Mouse (Mus musculus): ENCODE measurements around the gene Chpf. TPM values are rescaled to one million over a fixed set of nuclear protein-coding genes. Genes with fewer than 3 reads are reported as not detected.
A peak's percentile ranks its signal among the peaks of the same experiment; 100 is the strongest.

Chpf gene
- total RNA-seq, 2 experiments from 2014 or later = 77.0 to 79.3 TPM

DNA sequence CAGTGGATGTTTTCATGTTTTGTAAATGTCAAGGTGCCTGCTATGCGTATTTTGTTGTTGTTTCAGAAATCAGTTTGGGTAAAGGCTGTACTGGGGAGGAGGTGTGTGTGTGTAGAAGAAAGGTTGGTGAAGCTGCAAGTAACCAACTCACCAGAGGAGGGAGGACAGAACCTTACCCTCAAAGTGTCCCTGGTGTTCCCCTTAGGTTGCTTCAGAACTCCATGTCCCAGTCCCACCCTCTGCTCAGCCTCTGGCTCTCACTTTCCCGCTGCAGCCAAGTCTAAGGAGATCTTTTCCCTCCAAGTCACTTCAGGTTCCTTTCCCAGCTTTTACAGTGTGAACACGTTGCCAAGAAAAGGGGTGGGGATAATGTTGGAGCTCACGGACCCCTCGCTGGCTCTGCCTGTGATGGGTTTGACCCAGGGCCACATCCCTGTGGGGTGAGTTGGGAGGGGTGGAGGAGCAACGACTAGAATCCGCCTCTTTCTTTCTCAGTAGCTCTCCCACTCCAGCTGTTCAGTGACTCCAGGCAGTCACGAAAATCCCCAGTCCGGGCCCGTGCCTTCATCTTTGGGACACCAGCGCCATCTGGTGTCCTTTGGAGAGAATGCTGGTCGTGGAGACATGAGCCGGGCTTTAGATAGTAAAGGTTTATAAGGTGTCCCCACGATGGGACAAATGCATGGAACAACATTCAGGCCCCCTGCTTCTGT is 11.7 kb downstream of the Chpf start:
- intact Hi-C loops (cut with DNase I) = loop anchor here (1.0 to 2.0 kb wide), 2 partner anchors 21 to 124 kb away; no protein-coding TSS in a partner anchor
- DNase-seq (ENCODE audit: low spot score in 2 of 2) = peak; percentile 86 to 89

DNA sequence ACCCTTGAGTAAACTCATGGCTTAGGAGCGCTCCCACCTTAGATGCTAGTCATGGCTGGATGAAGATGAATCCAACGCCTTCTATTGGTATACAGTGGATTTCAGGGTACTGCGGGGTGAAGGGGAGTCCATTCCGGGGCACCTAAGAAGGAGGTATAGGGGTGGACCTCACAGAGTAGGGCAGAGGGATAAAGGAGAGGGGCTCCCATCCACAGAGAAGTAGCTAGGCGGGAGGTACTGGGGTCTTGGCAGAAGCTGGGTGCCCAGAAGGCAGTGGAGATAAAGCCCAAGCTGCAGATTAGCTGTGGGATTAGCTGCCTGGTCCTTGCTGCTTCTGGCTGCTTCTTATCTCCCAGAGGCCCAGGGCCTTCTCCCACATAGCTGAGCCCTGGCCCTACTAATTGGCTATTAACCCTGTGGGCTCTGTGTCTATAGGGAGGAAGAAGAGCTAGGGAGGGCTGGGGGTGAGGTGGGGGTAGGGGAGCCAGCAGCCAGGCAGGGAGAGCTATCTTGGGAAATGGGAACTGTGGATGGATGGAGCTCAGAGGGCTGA is 15.4 kb downstream of the Chpf start:
- no peak for DNase-seq (ENCODE audit: low spot score in 2 of 2)
- intact Hi-C loops (cut with DNase I) = no loop called here

DNA sequence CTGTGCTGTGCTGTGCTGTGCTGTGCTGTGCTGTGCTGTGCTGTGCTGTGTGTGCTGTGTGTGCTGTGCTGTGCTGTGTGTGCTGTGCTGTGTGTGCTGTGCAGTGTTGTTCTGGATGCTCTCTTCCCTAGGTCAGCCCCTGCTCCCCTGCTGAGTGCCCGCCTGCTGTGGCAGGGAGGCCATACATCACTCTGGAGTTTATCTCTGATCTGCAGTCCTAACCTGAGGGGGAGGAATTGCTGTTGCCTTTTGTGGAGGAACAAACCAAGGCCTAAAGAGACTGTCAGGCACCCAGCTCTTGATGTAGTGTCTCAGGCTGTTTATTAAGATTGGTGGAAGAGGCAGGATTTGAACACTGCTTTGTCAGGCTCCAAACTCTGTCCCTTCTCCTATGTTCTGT is 16.5 kb downstream of the Chpf start:
- intact Hi-C loops (cut with DNase I) = no loop called here
- no peak for DNase-seq (ENCODE audit: low spot score in 2 of 2)

DNA sequence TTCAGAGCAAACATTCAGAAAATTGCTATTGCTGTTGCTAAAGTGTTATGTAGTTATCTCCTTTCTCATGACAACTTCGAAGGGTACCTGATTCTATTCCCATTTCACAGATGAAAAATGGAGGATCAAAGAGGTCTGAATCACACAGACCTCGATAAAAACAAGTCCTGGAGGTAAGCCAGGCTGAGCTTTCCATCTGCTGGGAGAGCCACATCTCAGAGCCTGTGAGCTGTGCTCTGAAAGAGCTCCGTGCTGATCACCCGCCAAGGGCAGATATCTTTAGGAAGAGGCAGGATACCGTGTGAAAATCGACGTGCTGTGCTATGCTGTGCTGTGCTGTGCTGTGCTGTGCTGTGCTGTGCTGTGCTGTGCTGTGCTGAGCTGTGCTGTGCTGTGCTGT is 18.8 kb downstream of the Chpf start:
- intact Hi-C loops (cut with DNase I) = no loop called here
- DNase-seq (ENCODE audit: low spot score in 2 of 2) = no peak

DNA sequence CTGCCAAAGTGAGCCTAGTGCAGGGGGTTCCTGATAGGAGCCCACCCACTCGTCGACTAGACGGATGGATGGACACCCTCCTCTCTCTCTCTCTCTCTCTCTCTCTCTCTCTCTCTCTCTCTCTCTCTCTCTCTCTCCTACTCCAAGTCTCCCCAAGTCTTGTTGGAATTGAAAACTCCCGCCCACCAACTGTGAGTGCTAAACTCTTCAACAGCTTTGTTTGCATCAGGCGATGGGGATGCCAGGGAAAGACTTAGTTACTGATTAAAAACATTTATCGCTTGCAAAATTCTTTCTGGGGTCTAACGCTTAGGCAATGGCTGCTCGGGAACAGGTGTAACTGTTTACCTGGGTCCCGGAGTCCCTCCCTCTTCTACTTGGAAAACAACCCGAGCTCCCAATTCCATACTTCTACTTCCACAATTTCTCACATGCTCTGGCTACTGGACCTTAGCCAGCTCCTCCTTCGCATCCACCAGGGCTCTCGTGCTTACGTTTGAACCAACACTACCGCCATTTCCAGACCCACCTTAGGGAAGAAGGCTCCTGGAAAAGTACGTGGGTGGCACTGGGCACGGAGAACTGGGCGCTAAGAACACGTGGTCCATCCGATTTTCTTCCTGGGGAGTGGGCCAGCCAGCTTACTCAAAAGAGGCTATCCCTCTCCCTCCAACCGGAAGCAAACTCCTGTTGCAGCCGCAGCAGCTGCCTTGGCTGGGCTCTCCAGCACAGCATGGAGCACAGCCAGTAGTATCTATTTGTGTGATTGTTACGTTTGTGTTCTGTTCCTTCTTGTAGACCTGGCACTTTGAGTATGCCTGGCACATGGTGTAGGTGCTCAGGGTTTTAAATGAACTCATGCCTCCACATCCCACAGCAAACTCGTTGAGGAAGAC is 20.1 kb downstream of the Chpf start:
- DNase-seq (ENCODE audit: low spot score in 2 of 2) = peak; percentile 67 to 86
- intact Hi-C loops (cut with DNase I) = no loop called here

DNA sequence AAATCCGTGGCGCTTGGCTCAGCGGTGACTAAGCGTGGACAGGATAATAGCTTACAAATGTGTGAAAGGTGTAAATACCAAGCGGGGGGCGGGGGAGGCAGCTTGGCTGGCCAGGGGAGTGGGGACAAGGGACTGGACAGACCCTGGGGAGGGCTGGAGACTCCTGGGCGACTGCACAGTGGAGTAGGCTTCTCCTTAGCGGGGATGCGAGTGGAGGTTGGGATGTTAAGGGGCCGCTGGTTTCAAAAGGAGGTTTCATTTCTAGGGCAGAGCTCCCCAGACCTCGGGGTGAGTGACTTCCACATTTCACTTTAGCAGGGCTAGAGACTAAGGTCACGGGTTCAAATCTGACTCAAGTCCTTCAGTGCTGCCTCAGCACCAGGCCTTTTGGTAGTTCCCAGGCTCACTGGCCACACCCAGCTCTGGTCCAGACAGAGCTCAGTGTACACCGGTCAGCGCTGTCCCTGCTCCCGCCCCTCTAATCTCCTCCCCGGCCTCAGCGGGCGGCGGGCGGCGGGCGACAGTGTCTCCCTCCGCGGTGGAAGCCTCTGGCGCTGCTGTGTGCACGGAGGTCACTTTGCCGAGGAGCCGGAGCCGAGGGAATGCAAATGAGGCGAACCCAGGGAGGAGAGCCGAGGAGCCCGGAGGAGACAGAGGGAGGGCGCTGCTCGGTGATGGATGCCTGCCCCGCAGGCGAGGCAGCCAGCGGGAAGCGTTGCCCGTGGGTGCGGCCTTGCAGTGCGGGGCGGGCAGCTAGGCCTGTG is 20.9 kb downstream of the Chpf start:
- DNase-seq (ENCODE audit: low spot score in 2 of 2) = peak in 1 of 2 experiments; percentile 55
- intact Hi-C loops (cut with DNase I) = no loop called here

DNA sequence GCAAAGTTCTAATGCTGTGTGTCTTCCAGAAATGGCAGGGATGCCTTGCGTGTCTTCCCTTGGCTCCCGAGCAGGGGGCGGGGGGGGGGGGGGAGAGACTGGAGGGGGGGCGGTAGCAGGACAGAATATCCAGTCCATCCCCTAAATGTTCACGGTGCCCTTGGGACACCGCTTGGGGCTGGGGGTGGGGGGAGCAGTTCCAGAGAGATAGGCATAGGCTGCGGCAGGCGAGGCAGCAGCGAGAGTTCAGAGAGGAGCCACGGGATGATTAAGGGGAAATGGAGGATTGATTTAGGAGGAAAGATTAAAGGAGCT is 21.4 kb downstream of the Chpf start:
- intact Hi-C loops (cut with DNase I) = no loop called here
- no peak for DNase-seq (ENCODE audit: low spot score in 2 of 2)

DNA sequence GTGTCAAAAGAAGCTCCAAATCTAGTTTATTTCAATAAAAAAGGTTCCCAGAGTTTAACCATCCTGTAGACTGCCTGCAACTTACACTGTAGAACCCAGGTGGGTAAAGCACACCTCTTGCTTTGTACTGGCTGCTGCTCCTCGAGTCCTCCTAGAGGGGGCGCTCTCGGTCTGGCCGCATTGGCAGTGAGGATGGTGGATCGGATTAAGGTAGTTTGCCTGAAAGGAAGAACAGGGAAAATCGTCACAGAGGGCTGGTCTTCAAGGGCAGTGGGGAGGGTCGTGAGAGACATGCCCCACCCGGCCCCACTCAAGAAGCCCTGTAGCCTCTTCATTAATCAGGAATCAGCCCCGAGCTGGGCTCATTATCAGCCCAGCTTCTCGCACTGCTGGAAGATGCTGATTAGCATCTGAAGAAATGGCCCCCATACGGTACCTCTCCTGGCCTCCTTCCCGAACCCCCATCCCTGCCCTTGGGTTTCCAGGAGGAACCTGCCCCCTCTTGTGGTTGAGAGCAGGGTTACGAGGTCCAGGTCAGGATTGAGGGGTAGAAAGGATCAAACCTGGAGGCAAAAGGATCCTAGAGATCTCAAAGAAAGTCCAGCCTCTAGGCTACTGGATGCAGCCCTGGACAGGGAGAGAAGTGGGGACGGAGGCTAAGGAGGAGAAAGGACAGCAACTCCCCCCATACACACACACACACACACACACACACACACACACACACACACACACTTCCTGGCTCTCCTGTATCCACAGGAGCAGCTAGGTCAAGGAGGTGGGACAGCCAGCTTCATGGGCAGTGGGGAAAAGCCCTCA is 22.2 kb downstream of the Chpf start:
- intact Hi-C loops (cut with DNase I) = no loop called here
- no peak for DNase-seq (ENCODE audit: low spot score in 2 of 2)

DNA sequence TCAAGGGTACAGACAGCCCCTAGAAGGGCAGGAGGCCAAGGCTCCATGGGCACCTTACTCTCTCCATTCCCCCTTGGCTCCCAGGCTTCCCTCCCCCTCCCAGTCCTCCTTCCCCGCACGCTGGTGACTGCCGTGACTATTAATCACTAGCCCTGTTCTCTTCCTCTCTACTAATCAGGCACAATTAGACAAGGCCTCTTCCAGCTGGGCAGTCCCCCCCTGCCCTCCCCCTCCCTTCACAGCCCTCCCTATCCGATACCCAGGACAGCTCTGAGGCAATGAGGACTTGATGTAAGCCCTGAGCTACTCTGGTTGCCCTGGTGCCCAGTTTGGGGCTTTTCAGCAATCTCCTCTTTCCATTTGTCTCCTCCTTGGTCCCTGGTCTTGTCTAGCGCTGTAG is 23.2 kb downstream of the Chpf start:
- intact Hi-C loops (cut with DNase I) = no loop called here
- no peak for DNase-seq (ENCODE audit: low spot score in 2 of 2)

DNA sequence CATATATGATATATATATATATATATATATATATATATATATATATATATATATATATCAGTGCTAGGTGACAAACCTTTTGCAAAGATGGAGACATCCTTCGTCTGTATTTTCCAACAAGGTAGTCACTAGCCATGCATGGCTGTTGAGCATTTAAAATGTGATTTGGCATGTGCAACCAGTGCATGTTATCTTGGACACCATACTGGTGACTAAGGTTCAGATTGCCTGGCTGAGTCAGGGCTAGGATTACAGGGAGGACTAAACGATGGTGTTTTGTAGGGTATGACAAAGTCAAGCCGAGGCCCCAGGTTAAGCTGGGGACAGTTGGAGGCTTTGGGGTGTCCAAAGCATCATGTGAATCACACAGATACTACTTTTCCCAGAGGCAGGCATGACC is 23.7 kb downstream of the Chpf start:
- intact Hi-C loops (cut with DNase I) = no loop called here
- DNase-seq (ENCODE audit: low spot score in 2 of 2) = no peak

DNA sequence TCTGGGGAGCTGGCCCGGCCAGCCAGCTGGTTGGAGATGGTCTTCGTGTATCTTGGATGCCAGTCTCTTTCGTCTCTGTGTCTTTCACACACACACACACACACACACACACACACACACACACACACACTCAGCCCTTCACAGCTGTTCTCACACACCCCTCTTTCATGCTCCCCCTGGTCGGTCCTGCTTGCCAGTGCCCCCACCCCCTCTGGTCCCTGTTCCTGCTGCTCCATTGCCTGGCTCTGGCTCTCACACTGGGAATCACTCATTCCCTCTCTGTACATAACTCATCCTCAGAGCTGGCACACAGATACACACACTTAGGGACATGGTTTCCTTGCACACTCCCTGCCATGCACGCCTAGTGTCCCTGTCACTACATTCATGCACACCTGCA is 27.2 kb downstream of the Chpf start:
- DNase-seq (ENCODE audit: low spot score in 2 of 2) = peak in 1 of 2 experiments; percentile 66

DNA sequence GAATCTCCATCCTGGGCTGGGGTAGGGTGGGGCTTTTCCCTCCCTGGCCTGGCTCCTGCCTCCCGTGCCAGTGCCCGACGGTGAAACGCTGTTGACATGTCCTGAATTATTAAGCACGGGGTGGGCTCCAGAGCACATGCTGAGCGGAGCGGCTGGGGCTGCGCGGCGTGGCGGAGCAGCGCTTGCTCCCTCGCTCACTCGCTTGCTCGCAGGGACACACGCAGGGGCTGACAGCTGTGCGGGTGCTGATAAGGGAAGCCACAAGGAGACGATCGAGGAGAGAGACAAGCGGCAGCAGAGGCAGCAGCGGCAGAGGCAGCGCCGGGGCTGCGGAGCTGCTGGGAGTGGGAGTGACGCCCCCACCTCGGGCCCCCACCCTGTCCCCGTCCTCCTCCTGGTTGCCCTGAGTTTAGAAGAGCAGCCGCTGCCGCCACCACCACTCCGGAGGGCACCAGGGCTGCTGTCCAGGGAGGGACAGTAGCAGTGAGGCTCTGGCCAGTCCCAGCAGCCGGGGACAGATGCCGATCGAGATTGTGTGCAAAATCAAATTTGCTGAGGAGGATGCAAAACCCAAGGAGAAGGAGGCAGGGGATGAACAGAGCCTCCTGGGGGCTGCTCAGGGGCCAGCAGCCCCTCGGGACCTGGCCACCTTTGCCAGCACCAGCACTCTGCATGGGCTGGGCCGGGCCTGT is 28.6 kb downstream of the Chpf start, which contains the start of gene Asic4:
TSS of gene Asic4 (plus strand) at position 123 of the 692 bp plus-strand sequence.
- intact Hi-C loops (cut with DNase I) = no loop called here
- no peak for DNase-seq (ENCODE audit: low spot score in 2 of 2)

More for the DNA sequence above, 27.2 kb downstream of the Chpf start:
- intact Hi-C loops (cut with DNase I) = no loop called here

DNA sequence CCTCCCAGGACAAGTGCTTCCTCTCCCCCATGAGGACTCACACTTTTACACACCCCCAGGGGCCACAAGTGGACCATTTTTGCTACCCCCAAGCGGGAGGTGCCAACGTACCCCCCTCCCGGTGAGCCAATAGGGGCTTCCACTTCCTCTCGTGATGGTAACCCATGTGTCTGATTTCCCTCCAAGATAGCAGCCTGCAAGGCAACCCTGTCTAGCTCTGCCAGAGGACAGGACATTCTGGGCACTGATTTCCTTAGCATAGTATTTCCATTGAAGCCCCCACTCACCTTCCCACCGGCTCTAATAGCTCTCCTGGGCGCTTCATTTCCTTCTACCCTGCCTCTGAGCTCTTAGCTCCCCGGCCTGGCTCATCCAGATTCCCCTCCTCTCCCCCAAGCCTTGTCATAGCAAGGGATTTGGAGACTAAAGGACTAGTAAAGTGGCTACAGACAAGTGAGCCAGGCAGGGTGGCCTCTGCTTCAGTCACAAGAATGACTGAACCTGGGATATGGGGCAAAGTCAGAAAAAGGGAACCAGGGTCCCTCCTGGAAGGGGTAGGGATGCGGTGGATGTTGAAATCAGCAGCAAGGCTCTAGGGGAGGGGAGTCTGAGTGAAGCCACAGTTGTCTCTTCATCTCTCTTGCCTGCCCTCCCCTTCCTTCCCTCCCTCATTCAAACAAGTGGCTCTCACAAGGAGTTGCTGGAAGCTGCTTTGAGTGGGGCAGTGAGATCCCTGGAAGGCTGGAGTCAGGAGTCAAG is 29.6 kb downstream of the Chpf start:
- intact Hi-C loops (cut with DNase I) = no loop called here

DNA sequence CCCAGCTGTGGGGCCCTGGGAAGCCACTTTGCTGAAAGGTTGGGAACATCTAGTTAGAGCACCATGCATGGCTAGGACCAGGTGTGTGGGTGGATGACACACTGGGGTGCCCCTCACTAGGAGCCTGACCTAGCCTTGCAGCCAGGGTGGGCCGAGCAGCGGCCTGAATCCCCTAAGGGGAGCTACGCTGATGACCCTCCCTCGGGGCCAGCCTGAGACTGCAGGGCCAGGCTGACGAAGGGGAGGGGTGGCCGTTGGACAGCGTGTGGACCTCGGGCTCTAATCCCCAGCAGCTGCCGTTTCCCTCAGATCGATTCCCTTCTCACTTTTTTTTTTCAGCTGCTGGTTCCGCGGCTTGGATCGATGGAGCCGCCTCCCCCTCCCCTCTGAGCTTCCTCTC is 30.2 kb downstream of the Chpf start:
- DNase-seq (ENCODE audit: low spot score in 2 of 2) = no peak
- intact Hi-C loops (cut with DNase I) = no loop called here

More for the DNA sequence above, 29.6 kb downstream of the Chpf start:
- no peak for DNase-seq (ENCODE audit: low spot score in 2 of 2)

DNA sequence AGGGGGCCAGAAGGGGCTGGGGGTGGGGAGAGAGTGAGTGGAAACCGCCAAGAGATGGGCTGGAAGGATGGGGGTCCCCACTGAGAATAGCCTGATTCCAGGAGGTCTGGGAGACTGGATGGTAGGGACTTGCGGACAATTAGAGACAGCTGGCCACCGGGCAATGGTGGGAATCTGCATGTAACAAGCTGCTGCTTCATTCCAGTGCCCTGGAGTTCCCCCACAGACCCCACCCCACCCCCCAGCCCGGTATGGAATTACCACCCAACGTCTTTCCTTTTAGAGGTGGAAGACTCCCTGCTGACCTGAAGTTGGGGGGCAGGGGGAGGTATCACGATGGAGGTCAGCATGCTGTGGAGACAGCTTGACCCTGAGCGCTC is 31.1 kb downstream of the Chpf start:
- no peak for DNase-seq (ENCODE audit: low spot score in 2 of 2)
- intact Hi-C loops (cut with DNase I) = no loop called here

DNA sequence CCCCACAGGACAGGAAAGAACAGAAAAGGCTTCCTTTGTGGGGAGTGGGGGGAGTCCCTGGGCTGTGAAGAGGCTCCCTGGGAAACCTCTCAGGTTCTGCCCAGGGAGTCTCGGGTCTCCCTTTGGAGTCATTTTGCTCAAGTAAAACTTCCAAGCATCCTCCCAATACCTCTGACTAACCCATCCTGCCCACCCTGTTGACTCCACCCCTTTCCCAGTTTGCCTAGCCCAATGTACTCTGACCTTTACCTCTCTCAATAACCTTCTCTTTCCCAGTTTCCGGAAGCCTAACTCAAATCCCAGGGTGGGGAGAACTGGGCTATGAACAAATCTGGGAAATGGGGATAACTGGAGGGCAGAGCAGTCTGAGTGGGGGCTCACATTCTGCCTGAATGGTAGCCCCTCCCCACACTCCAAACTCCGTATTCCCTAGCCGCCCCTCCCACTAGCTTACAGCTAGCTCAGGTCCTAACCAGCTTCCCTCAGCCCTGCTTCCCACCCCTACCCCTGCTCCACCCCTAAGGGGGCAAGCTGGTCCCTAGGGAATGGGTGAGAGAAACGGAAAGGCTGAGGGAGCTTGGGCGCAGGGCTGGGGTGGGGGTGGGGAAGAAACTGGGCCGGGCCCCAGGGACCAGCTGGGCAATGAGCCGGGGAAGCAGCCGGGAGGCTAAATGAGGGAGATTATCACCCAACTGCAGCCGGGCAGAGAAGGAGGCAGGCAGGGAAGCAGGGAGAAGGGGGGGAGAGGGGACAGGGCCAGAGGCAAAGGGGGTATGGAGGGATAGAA is 31.6 kb downstream of the Chpf start:
- DNase-seq (ENCODE audit: low spot score in 2 of 2) = no peak
- intact Hi-C loops (cut with DNase I) = loop anchor here (2.0 kb wide), 1 partner anchor 19 kb away; no protein-coding TSS in a partner anchor

DNA sequence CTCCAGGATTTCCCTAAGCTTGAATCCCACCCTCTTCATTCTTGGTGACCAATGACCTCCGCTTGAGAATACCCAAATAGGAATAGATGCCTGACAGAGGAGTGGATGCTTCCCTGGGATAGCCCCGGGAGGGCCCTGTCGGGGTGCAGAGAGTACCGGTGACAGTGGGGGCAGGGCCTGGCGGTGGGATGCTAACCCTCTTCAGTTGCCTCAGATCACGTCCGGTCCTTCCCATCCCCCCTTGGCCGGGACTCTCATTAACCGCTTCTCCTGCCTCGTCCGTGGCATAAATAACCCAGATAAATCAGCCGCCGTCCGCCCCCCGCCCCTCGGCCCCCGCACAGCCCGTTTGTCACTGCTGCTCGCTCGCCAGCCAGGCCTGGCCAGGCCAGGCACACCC is 32.5 kb downstream of the Chpf start:
- DNase-seq (ENCODE audit: low spot score in 2 of 2) = no peak
- intact Hi-C loops (cut with DNase I) = loop anchor here (2.0 kb wide), 1 partner anchor 20 kb away; no protein-coding TSS in a partner anchor
